Mouse (Mus musculus) heart, adult 18-20 months (tissue): ENCODE results near the gene AI464131. TPM values are rescaled to one million over a fixed set of nuclear protein-coding genes. Genes with fewer than 3 reads are reported as not detected.
"Not testable (repeated sequence)": the region's sequence is repeated elsewhere in the genome, so short reads cannot be mapped to it uniquely, and the experiment has no call there.

Experiments used
- DNase-seq, 2 experiments: peaks; one replicate each; pipeline ENCODE4 v3.0.0; 2021 to 2022; ENCODE audit warnings: mixed read lengths in 1 of 2
- total RNA-seq, 2 experiments: library from RNA; stranded (reverse); gene quantifications; 2 replicates each; pipeline ENCODE4 v1.2.3; 2021

Gene AI464131
- total RNA-seq, 2 experiments from 2014 or later: 12.0 to 13.2 TPM

- peak in 1 of 2 experiments; percentile 21 for DNase-seq
Measured at GRCm38 (mm10) chr4:41470051-41470683, 32.7 kb downstream of the AI464131 start.

- DNase-seq: peak in 1 of 2 experiments; percentile 14
Measured at GRCm38 (mm10) chr4:41469199-41469598, 33.7 kb downstream of the AI464131 start.

- peak; percentile 70 to 86 for DNase-seq
Measured at GRCm38 (mm10) chr4:41468396-41469080, 34.3 kb downstream of the AI464131 start.

GRCm38 (mm10) chr4:41465287-41465665, 37.6 kb downstream of the AI464131 start:
- DNase-seq: no peak

DNA sequence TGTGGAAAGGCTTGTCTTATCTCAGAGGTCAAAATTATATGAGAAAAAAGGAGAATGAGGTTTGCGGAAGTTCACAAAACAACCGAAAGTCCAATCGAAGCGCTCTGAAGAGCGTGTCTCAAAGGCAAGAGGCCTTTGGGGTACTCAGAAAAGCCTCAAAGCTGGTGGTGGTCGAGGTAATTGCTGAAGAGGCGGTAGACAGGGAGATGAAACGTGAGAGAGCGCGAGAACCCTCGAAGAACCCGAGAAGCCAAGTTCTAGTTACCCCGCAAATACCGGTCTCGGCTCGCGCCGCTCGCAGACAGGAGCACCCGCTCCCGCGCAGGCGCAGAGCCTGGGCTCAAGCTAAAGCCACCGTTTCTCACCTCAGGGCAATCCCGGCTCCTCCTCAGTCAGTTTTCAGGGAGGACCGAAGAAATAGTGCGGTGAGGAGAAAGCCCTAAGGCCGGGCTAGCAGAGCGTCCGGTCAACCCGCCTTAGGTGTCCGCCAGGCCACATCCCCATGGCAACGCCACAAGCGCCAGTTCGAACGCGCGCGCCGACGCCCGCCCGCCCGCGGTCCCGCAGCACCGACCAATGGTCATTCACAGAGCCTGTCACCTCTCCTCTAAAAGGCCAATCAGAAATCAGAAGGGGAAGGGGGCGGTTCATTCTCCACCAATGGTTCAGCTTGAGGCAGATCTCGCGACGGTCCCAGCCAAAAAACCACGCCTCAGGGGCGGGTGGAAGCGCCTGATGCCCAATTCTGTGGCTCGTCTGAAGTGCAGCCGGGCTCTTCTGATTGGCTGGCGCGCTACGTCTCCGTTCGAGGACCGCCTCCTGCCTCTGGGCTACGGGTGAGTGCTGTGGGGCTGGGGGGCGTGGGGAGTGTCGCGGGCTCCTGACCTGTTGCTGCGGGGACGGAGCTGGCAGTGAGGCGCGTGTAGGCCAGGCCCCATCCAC, 38.3 kb downstream of the AI464131 start, which contains the start of the genes Kif24 and Nudt2:
Kif24 (minus strand) TSS at position 543 of the 942 bp plus-strand sequence.
Nudt2 (plus strand) TSS at position 807 of the 942 bp plus-strand sequence.
- peak; percentile 98 to 99 for DNase-seq

DNA sequence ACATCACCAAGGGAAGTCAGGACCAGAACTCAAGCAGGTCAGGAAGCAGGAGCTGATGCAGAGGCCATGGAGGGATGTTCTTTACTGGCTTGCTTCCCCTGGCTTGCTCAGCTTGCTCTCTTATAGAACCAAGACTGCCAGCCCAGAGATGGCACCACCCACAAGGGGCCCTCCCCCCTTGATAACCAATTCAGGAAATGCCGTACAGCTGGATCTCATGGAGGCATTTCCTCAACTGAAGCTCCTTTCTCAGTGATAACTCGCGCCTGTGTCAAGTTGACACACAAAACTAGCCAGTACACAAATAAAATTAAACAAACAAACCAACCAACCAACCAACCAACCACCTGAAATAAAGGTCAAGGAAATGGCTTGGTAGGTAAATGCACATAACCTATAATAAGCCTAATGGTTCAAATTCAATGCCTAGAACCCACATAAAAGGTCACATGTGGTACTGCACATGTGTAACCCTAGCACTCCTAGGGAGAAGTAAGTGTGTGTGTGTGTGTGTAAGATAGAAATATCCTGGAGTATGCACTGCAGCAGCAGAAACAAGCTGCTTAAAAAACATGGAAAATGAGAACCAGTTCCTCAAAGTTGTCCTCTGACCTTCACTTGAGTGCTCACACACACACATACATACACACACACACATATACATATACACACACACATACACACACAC, 39.7 kb downstream of the AI464131 start:
- not testable (repeated sequence) for DNase-seq

GRCm38 (mm10) chr4:41460690-41461089, 42.2 kb downstream of the AI464131 start:
- no peak for DNase-seq

DNA sequence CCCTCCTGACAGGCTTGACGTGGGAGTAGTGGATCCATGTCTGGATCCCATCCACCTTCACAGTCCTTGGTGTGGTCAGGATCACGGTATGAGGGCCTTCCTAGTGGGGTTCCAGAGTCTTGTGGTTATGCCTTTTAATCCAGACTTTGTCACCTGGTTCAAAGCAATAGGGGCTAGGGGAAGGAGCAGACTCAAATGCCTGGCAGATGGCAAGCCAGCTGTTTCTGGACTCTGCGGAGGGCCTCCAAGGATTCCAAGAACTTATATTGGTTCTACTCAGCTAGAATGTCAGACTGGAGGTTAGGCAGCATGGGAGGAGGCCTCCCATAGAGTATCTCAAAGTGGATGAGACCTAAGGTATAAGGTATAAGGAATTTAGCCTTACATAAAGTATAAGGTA, 55.3 kb downstream of the AI464131 start:
- DNase-seq: no peak

Other genes with a start within 250 kb of the AI464131 start
- gene Ubap2, start 227.9 kb downstream of the AI464131 start, total RNA-seq: 10 to 100 TPM; 44.2 to 54.9 TPM
- gene Dcaf12, start 188.2 kb downstream of the AI464131 start, total RNA-seq: 10 to 100 TPM; 32.4 to 32.9 TPM
- 10 to 100 TPM; 40.6 to 41.4 TPM for gene Ubap1, start 154.1 kb downstream of the AI464131 start, total RNA-seq
- gene Kif24, start 38.2 kb downstream of the AI464131 start, total RNA-seq: under 1 TPM; 0.45 to 0.46 TPM
- 10 to 100 TPM; 30.6 to 35.9 TPM for gene Nudt2, start 37.9 kb downstream of the AI464131 start, total RNA-seq
- gene 1110017D15Rik, start 14.3 kb upstream of the AI464131 start, total RNA-seq: under 1 TPM in 1 of 2 experiments, not detected in 1; 0.87 TPM
- 10 to 100 TPM; 11.3 to 12.8 TPM for gene Fam219a, start 66.5 kb upstream of the AI464131 start, total RNA-seq
- gene Dnaic1, start 66.7 kb upstream of the AI464131 start, total RNA-seq: 1 to 10 TPM; 2.7 to 3.8 TPM
- 10 to 100 TPM in 1 of 2 experiments, 1 to 10 TPM in 1; 9.7 to 11.0 TPM for gene Enho, start 137.2 kb upstream of the AI464131 start, total RNA-seq
- 1 to 10 TPM; 3.3 to 4.4 TPM for gene Cntfr, start 194.0 kb upstream of the AI464131 start, total RNA-seq
- 100 to 1,000 TPM; 105 TPM for gene Il11ra1, start 196.9 kb upstream of the AI464131 start, total RNA-seq
- 10 to 100 TPM; 35.0 to 37.3 TPM for gene Rpp25l, start 210.5 kb upstream of the AI464131 start, total RNA-seq
- 10 to 100 TPM; 70.4 to 79.1 TPM for gene Dctn3, start 220.1 kb upstream of the AI464131 start, total RNA-seq
- not detected for gene Arid3c, start 228.1 kb upstream of the AI464131 start, total RNA-seq